Mouse (Mus musculus) left cerebral cortex, postnatal 14 days (tissue): ENCODE measurements around the gene Nckap1. TPM values are rescaled to one million over a fixed set of nuclear protein-coding genes. Genes with fewer than 3 reads are reported as not detected.

Experiments used
- DNase-seq, 2 experiments: peaks; one replicate each; pipeline ENCODE4 v3.0.0; 2021 to 2022; ENCODE audit warnings: low spot score in 2 of 2, mixed read lengths in 1 of 2
- intact Hi-C: fragments of 180-260 bp; cut with DNase I; formaldehyde crosslinking; loops from one replicate; pipeline ENCODE4 v1.15.1; 2025
- long read RNA-seq, 2 experiments: library from polyadenylated mRNA; stranded (forward); transcript quantifications; one replicate each; pipeline ENCODE4 v2.0.0; 2021
- total RNA-seq, 2 experiments: library from RNA; stranded (reverse); gene quantifications; 2 replicates each; pipeline ENCODE4 v1.2.3; 2021

Gene Nckap1
- 100 to 1,000 TPM; 364 to 384 TPM for total RNA-seq
- long read RNA-seq, experiment 1, full-length matches to known transcripts, result 273 of 335 reads
- long read RNA-seq, experiment 1, partial matches to known transcripts, result 36 of 335 reads
- long read RNA-seq, experiment 1, other reads (novel, unspliced or antisense), result 26 of 335 reads
- long read RNA-seq, experiment 2, full-length matches to known transcripts, result 184 of 226 reads
- long read RNA-seq, experiment 2, partial matches to known transcripts, result 19 of 226 reads
- long read RNA-seq, experiment 2, other reads (novel, unspliced or antisense), result 23 of 226 reads

DNA sequence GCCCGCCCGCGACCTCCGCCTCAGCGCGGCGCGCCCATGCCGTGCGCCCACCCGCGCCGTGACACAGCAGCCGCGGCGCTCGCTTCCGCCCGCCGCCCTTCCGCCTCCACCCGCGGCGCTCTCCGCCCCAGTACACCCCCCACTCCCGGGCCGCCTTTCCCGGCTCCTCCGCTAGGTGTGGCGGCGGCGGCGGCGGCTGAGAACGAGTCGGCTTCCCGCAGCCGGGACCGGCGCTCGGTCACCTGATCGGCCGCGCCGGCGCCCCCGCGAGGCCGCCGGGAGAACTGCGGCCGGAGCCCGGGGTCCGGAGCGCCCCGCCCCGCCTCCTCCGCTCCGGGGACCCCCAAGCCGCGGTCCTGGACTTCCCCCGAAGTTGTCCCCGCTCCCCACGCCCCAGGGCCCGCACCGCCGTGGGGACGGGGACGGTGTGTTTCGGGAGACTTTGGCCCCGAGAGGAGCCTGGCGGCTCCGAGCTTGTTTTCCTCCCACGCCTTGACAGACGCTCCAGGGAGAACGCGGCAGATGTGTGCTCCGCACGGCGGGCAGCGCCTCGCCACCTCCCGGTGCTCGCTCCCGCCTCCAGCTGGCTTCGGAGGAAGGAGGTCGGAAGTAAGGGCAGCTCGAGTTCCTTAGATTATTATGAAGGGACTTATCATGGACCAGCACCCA, at the start of gene Nckap1:
Nckap1 (minus strand) TSS at position 338 of the 669 bp plus-strand sequence.
- intact Hi-C loops, result loop anchor here (2.0 to 5.0 kb wide), 2 partner anchors 14 to 56 kb away; no protein-coding TSS in a partner anchor
- DNase-seq, result peak; percentile 87 to 89

DNA sequence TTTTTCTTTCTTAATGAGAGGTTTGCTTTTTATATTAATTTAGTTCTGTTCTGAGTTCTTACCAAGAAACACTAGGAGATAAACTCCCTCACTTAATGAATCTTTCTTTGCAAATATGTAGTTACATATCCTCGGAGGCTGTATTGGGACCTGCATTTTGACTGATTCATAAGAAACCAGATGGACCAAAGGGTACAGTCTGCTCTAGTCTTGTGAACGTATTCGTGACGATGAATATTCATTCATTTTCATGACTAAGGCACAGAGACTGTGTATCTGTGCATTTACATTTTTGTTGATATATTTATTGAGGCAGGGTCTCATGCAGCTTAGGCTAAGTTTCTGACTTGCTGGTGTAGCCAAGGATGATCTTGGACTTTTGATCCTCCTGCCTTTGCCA, 43.3 kb upstream of the Nckap1 start:
- intact Hi-C loops, result no loop called here

DNA sequence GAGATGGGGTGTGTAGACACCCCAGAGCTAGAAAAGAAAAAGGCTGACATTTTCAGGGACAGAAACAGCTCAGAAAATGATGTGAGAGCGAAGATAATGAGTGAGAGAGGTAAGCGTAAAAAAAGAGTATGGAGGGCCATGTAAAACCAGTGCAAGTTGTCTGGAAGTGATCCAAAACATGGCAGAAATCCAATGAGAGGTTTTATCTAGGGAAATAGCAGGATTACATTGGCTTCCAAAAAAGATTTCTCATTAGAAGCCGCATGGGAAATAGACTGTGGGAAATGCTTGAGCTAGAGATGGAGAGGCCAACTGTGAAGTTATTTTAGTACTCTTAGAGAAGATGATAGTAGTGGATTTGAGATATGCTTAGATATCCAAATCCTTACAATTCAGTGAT, 40.7 kb upstream of the Nckap1 start:
- no peak for DNase-seq
- intact Hi-C loops, result no loop called here

More for the DNA sequence above, 43.3 kb upstream of the Nckap1 start:
- no peak for DNase-seq

DNA sequence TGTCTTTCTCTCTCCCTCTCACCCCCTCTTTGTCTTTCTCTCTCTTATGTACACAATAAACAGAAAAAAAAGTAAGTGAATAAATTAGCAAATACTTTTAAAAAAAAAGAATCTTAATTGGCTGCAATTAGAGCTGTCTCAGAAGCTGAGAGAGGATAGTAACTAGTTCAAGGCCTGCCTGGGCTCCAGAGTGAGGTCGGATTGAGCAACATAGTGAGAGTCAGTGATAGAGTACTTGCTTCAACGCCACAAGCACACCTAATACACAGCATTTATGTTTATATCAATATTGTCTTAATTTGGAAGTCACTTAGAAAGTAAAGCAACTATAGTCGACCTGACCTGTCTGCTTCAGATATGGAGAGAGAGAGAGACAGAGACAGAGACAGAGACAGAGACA, 37.8 kb upstream of the Nckap1 start:
- no peak for DNase-seq
- intact Hi-C loops, result no loop called here

DNA sequence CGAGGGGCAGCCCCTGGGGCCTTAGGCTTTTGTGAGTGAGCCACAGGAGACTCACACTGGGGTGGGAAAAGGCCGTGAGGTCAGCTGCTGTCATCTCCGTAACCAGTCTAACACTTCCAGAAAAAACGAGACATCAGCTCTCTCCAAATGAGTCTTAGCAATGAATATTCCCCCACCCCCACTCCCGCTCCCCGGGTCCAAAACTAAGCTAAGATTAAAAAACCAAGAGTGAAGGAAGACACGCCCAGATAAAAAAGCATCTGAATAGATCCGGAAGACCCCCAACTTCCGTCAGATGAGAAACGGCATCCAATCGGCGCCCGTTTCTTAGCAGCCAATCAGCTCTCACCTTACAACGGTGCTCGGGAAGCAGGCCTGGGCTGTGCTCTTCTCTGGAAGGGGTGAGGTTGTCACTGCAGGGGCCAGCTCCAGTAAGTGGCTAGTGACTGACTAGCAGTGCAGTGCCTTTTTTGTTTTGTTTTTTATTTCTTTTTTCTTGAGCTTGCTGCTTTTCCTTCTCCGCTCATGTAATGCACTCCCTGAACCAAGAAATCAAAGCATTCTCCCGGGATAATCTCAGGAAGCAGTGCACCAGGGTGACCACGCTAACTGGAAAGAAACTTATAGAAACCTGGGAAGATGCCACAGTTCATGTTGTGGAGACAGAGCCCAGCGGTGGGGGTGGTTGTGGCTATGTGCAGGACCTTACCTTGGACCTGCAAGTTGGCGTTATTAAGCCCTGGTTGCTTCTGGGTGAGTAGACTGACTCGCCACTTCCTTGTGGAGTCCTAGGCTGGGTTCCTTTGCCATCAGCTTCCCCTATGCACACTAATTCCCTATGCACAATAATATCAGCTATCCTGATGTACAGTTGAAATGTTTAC, 35.9 kb upstream of the Nckap1 start, which contains the start of the genes Dusp19 and Nup35:
Dusp19 (plus strand) TSS at position 192 of the 884 bp plus-strand sequence.
Nup35 (plus strand) TSS at position 383 of the 884 bp plus-strand sequence.
- intact Hi-C loops, result no loop called here
- peak; percentile 95 to 98 for DNase-seq

DNA sequence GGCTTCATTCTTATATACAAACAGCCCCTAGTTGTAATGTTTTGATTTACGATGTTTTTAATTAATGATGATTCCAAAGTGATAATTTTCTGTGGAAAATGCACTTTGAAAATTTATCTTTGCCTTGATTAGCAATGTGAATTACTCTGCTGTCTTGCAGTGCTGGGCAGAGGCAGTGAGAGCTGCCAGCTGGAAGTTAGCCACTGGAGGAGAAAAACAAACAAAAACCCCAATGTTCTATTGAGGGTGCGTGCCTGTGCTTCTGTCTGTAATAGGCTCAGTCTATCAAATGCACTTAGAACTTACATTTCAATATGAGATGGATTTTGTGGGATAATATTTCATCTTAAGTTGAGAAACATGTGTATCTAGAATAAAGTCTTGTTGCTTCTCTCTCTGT, 31.6 kb upstream of the Nckap1 start:
- peak in 1 of 2 experiments; percentile 49 for DNase-seq
- intact Hi-C loops, result no loop called here

DNA sequence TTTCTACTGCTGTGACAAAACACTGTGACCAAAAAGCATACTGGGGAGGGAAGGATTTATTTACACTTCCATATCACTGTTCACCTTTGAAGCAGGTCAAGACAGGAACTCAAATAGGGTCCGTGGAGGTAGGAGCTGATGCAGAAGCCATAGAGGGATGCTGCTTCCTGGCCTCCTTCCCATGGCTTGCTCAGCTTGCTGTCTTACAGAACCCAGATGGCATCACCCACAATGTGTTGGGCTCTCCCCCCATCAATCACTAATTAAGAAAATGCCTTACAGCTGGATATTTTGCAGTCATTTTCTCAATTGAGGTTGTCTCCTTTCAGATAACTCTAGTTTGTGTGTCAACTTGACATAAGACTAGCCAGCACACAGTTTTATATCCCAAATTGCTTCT, 31.1 kb upstream of the Nckap1 start:
- intact Hi-C loops, result no loop called here
- no peak for DNase-seq

DNA sequence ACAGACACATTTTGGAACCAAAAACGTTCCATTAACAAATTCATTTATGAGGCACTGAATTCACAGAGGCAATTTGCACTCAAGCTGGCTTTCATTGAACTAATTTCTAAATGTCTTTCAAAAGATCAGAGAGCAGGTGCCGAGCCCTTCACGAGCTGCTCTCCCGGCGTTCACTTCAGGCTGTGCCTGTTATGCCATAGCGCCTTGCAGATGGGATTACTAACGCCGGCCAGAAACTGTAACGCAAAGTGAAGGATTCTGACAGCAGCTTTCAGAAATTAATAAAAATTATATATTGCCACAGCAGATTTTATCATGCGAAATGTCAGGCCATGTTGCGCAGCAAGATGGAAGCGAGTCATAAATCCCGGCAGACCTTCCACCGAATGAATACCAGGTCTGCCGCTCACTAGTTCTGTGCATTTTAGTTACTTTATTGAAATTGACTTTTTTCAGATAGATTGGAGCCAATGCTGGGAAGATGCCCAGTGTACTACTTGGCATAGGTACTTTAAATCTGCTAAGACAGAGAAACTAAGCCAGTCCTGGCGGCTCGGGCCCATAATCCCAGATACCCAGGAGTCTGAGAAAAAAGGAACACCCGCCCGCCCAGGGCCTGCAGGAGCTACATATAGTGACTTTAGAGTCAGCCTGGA, 22.7 kb upstream of the Nckap1 start:
- DNase-seq, result peak in 1 of 2 experiments; percentile 34
- intact Hi-C loops, result no loop called here

DNA sequence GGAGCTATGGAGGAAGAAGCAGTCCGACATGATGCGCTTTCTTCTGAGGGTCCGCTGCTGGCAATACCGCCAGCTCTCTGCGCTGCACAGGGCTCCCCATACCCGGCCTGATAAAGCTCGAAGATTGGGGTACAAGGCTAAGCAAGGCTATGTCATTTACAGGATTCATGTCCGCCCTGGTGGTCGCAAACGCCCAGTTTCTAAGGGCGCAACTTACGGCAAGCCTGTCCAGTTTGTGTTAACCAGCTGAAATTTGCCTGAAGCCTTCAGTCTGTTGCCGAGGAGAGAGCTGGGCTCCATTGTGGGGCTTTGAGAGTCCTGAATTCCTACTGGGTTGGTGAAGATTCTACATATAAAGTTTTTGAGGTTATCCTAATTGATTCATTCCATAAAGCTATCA, 21.6 kb upstream of the Nckap1 start:
- DNase-seq, result no peak
- intact Hi-C loops, result no loop called here

DNA sequence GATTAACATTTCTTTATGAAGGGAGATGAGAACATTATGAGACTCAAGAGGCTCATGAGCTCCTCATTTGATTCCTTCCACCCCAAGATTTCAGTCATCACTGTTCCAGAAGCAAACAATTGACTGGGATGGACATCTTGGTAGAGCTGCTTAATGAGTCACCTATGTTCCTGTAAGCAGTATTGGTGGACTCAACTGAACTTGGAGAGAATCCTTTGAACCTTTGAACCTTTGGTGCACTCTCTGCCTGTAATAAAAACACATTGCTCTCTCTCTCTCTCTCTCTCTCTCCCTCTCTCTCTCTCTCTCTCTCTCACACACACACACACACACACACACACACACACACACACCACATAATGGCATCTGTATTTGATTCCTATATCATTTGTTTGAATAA, 19.4 kb upstream of the Nckap1 start:
- no peak for DNase-seq
- intact Hi-C loops, result no loop called here

DNA sequence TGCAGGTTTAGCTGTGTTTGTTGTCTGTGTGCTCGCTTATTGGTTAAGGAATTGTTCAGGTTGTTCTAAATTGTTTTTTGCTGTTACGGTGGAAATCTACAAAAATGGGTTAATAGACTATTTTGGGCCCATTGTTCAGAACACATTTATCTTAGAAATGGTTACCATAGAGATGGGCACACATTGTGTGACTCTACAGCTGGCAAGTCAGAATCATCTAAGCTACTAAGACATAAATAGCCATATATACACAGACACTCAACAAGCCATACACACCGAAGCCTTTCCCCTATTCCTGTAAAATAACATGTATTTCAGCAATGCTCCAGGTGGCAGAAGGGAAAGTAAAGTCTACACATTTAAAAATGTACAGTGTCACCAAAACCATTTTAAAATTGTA, 18.7 kb upstream of the Nckap1 start:
- DNase-seq, result peak in 1 of 2 experiments; percentile 52
- intact Hi-C loops, result no loop called here

DNA sequence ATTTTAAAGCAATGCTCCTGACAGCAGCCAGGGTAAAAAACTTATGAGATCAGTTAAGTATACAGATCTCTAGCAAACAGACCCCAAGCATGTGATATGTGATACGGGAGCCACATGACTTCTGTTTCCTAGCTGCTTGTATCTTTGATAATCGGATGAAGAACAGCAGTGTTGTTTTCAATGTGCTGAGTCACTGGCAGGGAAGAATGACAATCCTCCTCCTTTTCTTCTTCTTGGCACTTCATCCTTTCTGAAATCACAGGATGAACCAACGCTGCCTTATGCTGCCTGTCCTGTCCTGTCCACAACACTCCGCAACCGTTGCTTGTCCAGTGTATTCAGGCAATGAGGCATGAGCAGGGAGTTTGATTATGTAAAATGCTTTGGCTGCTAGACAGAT, 15.8 kb upstream of the Nckap1 start:
- peak in 1 of 2 experiments; percentile 52 for DNase-seq

DNA sequence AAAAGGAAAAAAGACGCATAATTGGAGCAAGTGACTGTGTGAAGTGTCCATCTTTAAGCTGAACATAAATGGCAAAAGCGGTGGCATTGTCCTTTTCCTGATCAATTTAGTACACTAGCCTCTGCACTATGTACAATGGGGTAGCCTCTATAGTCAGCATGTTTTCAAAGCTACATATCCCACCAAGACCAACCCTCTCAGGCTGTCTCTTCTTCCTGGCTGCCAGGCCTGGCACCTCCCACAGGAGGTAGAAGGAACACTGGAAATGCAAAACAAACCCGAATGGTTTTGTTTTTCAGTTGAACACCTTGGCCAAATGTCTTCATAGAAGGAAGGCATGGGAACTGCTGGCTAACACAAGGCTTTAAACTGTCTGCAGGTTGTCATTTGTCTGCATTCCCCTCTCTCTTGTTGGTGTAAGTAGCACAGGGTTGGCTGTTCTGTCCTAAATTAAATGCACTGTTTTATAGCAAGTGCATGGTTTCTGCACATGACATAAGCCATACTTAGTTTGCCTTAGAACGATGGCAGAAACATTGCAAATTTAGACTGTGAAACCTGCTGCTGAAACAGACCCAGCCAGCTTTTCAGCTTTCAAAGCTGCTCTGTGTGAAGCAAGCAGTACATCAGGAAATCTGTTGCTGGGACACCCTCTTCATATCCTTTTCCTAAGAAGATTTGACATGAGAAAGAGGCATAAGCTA, 13.2 kb upstream of the Nckap1 start:
- intact Hi-C loops, result loop anchor here (2.0 kb wide), 1 partner anchor 14 kb away; the partner anchor contains the start of gene Nckap1
- peak; percentile 52 to 86 for DNase-seq

More for the DNA sequence above, 15.8 kb upstream of the Nckap1 start:
- intact Hi-C loops, result no loop called here

DNA sequence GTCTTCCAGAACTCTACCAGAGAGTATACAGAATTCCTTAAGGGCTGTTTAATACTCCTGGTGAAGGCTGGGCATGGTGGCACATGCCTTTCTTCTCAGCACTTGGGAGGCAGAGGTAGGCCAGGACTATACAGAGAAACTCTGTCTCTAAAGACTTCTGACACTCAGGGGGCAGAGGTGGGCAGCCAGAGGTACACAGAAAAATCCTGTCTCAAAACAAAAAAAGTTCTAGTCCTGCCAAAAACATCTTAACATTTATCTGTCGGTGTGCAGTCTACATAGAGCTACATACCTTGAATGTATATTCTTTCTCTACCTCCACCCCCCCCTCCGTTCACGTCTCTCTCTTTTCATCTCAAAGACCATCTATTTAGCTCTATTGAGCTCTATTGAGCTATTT, 1.2 kb upstream of the Nckap1 start:
- intact Hi-C loops, result loop anchor here (5.0 kb wide), 1 partner anchor 55 kb away; no protein-coding TSS in a partner anchor

DNA sequence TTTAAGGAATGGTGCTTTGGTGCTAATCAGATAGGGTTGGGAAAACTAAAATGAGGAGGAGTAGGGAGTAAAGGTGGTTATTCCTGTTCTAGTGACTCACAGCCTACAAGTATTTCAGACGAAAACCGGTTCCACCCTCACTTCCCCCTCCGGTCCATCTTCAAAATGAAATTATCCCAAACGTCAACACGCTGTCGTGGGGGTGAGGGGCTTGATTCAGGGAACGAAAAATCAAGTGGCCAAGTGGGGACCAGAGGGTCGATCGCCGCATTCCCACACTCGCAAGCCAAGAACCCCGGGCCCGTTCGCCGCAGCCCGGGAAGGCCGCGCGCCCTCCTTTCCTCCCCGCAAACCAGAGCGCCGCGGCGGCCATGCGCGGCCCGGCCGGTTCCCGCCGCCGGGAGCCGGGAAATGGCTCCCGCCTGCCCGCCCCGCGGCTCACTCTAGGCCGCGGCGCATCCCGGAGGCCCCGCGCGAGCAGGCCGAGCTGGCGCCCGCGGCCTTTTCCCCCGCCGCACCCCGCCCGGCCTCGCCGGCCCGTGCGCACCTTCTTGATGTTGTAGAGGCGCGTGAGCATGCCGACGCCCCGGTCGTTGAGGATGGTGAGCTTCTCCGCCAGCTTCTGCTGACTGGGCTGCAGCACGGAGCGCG, 744 bp downstream of the Nckap1 start:
- DNase-seq, result peak in 1 of 2 experiments; percentile 35
- intact Hi-C loops, result loop anchor here (2.0 to 5.0 kb wide), 2 partner anchors 14 to 57 kb away; no protein-coding TSS in a partner anchor

More for the DNA sequence above, 1.2 kb upstream of the Nckap1 start:
- DNase-seq, result no peak

DNA sequence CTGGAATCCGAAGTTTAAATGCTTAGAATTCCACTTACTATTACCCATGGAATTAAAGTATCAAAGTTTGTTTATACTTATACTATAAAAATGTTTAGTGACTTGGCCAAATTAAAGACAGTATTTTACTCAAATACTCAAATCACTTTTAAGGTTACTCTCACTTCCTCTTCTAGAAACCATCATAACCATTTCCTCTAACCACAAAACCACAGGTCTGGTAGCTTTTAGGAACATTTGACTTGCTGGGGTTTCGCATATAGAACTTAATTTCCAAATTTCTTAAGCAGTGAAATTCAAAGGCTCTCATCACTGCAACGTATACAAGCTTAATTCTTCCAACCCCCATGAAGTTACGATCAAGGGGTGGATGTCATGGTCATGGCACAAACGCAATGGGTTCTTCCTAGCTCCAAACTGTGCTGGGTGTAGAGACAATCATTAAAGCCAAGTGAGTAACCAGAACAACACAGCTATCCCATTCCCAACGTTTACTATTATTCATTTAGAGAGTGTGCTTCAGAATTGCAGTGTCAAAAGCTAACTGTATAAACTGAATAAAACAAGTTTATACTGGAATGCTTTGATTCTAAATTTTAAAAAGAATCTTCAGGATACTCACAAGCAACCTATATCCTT, 1.8 kb downstream of the Nckap1 start:
- intact Hi-C loops, result no loop called here
- DNase-seq, result no peak

DNA sequence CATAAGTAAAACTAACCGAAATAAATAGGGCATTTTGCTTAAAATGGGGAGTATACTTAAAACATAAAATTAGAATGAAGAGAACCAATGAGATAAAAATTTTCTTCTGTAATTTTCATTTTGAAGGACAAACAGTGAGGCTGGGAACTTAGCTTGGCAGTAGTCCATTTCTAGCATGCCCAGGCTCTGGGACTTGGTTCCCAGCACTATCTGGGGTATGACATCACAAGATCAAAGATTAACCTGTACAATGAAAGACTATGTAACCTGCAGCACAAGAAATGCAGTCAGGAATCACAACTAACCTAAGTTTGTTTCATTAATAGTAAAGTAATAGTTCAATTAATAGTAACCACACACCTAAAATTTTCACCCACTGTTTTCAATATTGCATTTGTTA, 3.9 kb downstream of the Nckap1 start:
- no peak for DNase-seq
- intact Hi-C loops, result no loop called here

DNA sequence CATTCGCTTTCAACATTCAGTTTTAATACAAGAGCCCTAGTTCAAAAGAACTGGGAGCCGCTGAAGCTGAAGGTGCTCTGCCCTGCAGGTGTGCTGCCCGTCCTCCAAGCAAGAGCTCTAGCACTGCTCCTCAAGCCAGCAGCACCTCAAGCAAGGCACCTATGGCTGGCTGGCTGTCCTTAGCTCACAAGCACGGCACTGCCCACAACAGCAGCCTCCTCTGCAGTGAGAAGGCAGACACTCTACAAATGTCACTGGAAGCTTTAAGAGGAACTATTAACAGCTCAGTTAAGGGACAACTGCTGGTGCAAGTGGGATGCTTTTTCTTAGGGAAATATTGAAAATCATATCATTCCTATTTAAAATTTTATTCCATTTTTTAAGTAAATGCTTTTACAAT, 10.5 kb downstream of the Nckap1 start:
- intact Hi-C loops, result no loop called here
- no peak for DNase-seq
